Mouse (Mus musculus): ENCODE measurements around the gene Osbpl9. TPM values are rescaled to one million over a fixed set of nuclear protein-coding genes. Genes with fewer than 3 reads are reported as not detected.

Gene Osbpl9
- polyA plus RNA-seq, 1 experiment from 2014 or later: 61.1 TPM

DNA sequence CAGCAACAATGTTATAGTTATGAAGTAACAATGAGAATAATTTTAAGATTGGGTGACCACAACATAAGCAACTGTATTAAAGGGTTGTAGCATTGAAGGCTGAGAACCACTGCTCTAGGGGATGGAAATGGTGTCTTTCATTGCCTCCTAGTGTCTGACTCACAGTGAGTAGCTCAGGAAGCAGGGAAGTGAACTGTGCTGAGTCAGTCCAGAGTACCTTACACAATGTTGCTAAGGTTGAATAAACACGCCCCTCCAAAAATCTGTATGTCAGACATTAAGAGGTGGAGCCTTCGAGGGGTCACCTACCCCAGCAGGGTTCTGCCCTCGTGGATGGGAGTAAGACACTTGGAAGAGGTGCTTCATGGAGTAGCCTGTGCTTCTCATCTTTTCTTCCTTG lies 11.9 kb upstream of the Osbpl9 start:
- no peak overlapping the region for H3K9ac ChIP-seq (ENCODE audit: low read depth, low read length)
- H3K27ac ChIP-seq (ENCODE audit: low read depth, low read length): no peak overlapping the region
- 66% methylated on average over 3 of the region's 3 CpGs for WGBS
- H3K9me3 ChIP-seq (ENCODE audit: control insufficient read depth, low read length): no peaks in the 10 kb centered on the region
- H3K36me3 ChIP-seq (ENCODE audit: control insufficient read depth, insufficient read depth, low read length): no peaks in the 10 kb centered on the region
- no peak for ATAC-seq (ENCODE audit: low FRiP score, low TSS enrichment)
- H3K27me3 ChIP-seq (ENCODE audit: control insufficient read depth, insufficient read depth, low read length): no peaks in the 10 kb centered on the region
- 0 out of 2 replicates have a peak, but pooled peaks cover 3% of the 10 kb centered on the region for H3K4me1 ChIP-seq (ENCODE audit: control insufficient read depth, insufficient read depth, low read length)
- no peak overlapping the region for H3K4me2 ChIP-seq (replicated peaks; ENCODE audit: low read depth, low read length)
- H3K4me3 ChIP-seq (ENCODE audit: low read length): no peak overlapping the region

- 23% methylated on average over 4 of the region's 4 CpGs for WGBS
- Histone ChIP-seq H3K36me3 (ENCODE audit: control insufficient read depth, insufficient read depth, low read length) (no peaks in the 10 kb centered on the region), H3K27me3 (ENCODE audit: control insufficient read depth, insufficient read depth, low read length) (no peaks in the 10 kb centered on the region), H3K9me3 (ENCODE audit: control insufficient read depth, low read length) (no peaks in the 10 kb centered on the region), H3K4me2 (replicated peaks; ENCODE audit: low read depth, low read length) (no peak overlapping the region), H3K27ac (ENCODE audit: low read depth, low read length) (peak overlapping the region; percentile 34; the same call in 1 of the 2 replicates), H3K4me1 (ENCODE audit: control insufficient read depth, insufficient read depth, low read length) (0 out of 2 replicates have a peak, but pooled peaks cover 3% of the 10 kb centered on the region), H3K9ac (ENCODE audit: low read depth, low read length) (no peak overlapping the region), H3K4me3 (ENCODE audit: low read length) (no peak overlapping the region)
- ATAC-seq (ENCODE audit: low FRiP score, low TSS enrichment): peak; percentile 89
These were observed 8.8 kb upstream of the Osbpl9 start for GRCm38 (mm10) chr4:109210881-109211280.

DNA sequence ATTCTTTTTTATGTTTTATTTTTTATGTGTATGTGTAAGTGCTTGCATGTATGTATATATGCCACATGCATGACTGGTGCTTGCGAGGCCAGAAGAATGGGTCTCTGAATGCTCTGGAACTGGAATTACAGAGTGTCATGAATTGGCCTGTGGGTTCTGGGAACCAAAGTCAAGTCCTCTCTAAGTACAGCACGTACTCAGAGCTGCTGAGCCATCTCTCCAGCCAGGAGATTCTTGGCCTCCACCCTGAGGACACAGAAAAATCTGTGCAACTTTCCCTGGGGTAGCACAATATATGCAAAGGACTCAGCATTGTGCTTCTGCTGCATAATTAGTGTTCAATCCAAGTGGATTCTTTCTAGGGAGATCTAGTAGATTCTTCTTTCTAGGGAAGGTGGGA lies 8.2 kb upstream of the Osbpl9 start:
- Histone ChIP-seq H3K4me2 (replicated peaks; ENCODE audit: low read depth, low read length) (no peak overlapping the region), H3K27me3 (ENCODE audit: control insufficient read depth, insufficient read depth, low read length) (no peaks in the 10 kb centered on the region), H3K4me1 (ENCODE audit: control insufficient read depth, insufficient read depth, low read length) (0 out of 2 replicates have a peak, but pooled peaks cover 3% of the 10 kb centered on the region), H3K9me3 (ENCODE audit: control insufficient read depth, low read length) (no peaks in the 10 kb centered on the region), H3K27ac (ENCODE audit: low read depth, low read length) (peak overlapping the region; percentile 55; the same call in 1 of the 2 replicates), H3K36me3 (ENCODE audit: control insufficient read depth, insufficient read depth, low read length) (no peaks in the 10 kb centered on the region), H3K4me3 (ENCODE audit: low read length) (no peak overlapping the region), H3K9ac (ENCODE audit: low read depth, low read length) (no peak overlapping the region)
- 76% methylated on average over 2 of the region's 2 CpGs for WGBS
- no peak for ATAC-seq (ENCODE audit: low FRiP score, low TSS enrichment)

GRCm38 (mm10) chr4:109207524-109207923 lies 5.5 kb upstream of the Osbpl9 start:
- H3K4me1 ChIP-seq (ENCODE audit: control insufficient read depth, insufficient read depth, low read length): 0 out of 2 replicates have a peak, but pooled peaks cover 3% of the 10 kb centered on the region
- no peaks in the 10 kb centered on the region for H3K36me3 ChIP-seq (ENCODE audit: control insufficient read depth, insufficient read depth, low read length)
- H3K4me3 ChIP-seq (ENCODE audit: low read length): no peak overlapping the region
- 85% methylated on average over 5 of the region's 5 CpGs for WGBS
- no peaks in the 10 kb centered on the region for H3K9me3 ChIP-seq (ENCODE audit: control insufficient read depth, low read length)
- no peak overlapping the region for H3K4me2 ChIP-seq (replicated peaks; ENCODE audit: low read depth, low read length)
- no peak overlapping the region for H3K27ac ChIP-seq (ENCODE audit: low read depth, low read length)
- no peak overlapping the region for H3K9ac ChIP-seq (ENCODE audit: low read depth, low read length)
- ATAC-seq (ENCODE audit: low FRiP score, low TSS enrichment): no peak
- H3K27me3 ChIP-seq (ENCODE audit: control insufficient read depth, insufficient read depth, low read length): no peaks in the 10 kb centered on the region

- Histone ChIP-seq H3K27me3 (ENCODE audit: control insufficient read depth, insufficient read depth, low read length) (no peaks in the 10 kb centered on the region), H3K4me3 (ENCODE audit: low read length) (no peak overlapping the region), H3K36me3 (ENCODE audit: control insufficient read depth, insufficient read depth, low read length) (no peaks in the 10 kb centered on the region; the same call in 1 of the 2 replicates), H3K4me2 (replicated peaks; ENCODE audit: low read depth, low read length) (no peak overlapping the region), H3K9me3 (ENCODE audit: control insufficient read depth, low read length) (no peaks in the 10 kb centered on the region), H3K9ac (ENCODE audit: low read depth, low read length) (no peak overlapping the region), H3K4me1 (ENCODE audit: control insufficient read depth, insufficient read depth, low read length) (peaks cover 6% of the 10 kb centered on the region), H3K27ac (ENCODE audit: low read depth, low read length) (no peak overlapping the region)
- WGBS: 39% methylated on average over 1 of the region's 1 CpGs
- ATAC-seq (ENCODE audit: low FRiP score, low TSS enrichment): no peak
These were observed 2.3 kb upstream of the Osbpl9 start for GRCm38 (mm10) chr4:109204416-109204815.

DNA sequence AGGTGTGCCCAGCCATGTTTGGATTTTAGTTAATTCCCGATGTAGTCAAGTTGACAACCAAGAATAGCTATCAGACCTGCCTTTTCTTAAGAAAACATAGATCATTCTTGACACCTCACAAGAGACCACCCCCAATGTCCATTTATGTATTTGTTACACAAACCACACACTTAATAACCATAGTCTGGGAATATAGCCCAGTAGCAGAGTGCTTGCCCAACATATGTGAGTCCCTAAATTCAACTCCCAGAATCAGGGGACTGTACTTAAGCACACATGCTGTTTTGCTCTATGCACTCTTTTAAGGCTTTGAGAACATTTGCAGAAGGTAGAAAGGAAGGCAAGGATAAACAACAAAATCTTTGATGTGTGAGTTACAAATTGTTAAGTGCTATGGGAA lies 1.9 kb upstream of the Osbpl9 start:
- ATAC-seq (ENCODE audit: low FRiP score, low TSS enrichment): no peak
- H3K4me2 ChIP-seq (replicated peaks; ENCODE audit: low read depth, low read length): no peak overlapping the region
- H3K4me3 ChIP-seq (ENCODE audit: low read length): no peak overlapping the region
- no peaks in the 10 kb centered on the region; the same call in 1 of the 2 replicates for H3K36me3 ChIP-seq (ENCODE audit: control insufficient read depth, insufficient read depth, low read length)
- H3K27me3 ChIP-seq (ENCODE audit: control insufficient read depth, insufficient read depth, low read length): no peaks in the 10 kb centered on the region
- peaks cover 6% of the 10 kb centered on the region for H3K4me1 ChIP-seq (ENCODE audit: control insufficient read depth, insufficient read depth, low read length)
- no peaks in the 10 kb centered on the region for H3K9me3 ChIP-seq (ENCODE audit: control insufficient read depth, low read length)
- no peak overlapping the region for H3K9ac ChIP-seq (ENCODE audit: low read depth, low read length)
- H3K27ac ChIP-seq (ENCODE audit: low read depth, low read length): no peak overlapping the region
- 83% methylated on average over 1 of the region's 1 CpGs for WGBS

DNA sequence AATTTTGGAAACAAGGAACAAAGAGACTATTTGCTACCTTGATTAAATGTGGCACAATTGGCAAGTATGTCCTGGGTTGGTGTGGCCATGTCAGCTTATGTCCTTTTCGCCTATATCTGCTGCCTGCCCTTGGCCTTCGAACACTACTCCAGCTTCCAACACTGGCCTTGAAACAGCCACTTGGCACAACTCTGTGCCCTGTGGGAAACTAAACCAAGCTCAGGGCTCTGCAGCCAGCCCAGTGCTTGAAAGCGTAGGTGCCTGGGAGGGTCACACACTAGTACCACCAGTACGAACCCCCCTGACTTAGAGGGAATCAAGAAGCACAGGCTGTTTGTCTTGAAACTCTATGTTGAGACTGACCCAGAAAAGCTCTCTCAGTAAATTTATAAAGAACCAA lies 3.0 kb downstream of the Osbpl9 start:
- Histone ChIP-seq H3K36me3 (ENCODE audit: control insufficient read depth, insufficient read depth, low read length) (no peaks in the 10 kb centered on the region; the same call in 1 of the 2 replicates), H3K27ac (ENCODE audit: low read depth, low read length) (no peak overlapping the region), H3K27me3 (ENCODE audit: control insufficient read depth, insufficient read depth, low read length) (no peaks in the 10 kb centered on the region), H3K4me3 (ENCODE audit: low read length) (no peak overlapping the region), H3K9ac (ENCODE audit: low read depth, low read length) (no peak overlapping the region), H3K9me3 (ENCODE audit: control insufficient read depth, low read length) (no peaks in the 10 kb centered on the region), H3K4me2 (replicated peaks; ENCODE audit: low read depth, low read length) (no peak overlapping the region), H3K4me1 (ENCODE audit: control insufficient read depth, insufficient read depth, low read length) (peaks cover 6% of the 10 kb centered on the region)
- no peak for ATAC-seq (ENCODE audit: low FRiP score, low TSS enrichment)
- whole genome bisulfite sequencing: 93% methylated on average over 4 of the region's 4 CpGs

- Histone ChIP-seq H3K4me1 (ENCODE audit: control insufficient read depth, insufficient read depth, low read length) (peaks cover 14% of the 10 kb centered on the region), H3K4me2 (replicated peaks; ENCODE audit: low read depth, low read length) (no peak overlapping the region), H3K27ac (ENCODE audit: low read depth, low read length) (no peak overlapping the region), H3K27me3 (ENCODE audit: control insufficient read depth, insufficient read depth, low read length) (no peaks in the 10 kb centered on the region), H3K36me3 (ENCODE audit: control insufficient read depth, insufficient read depth, low read length) (no peaks in the 10 kb centered on the region; the same call in 1 of the 2 replicates), H3K9ac (ENCODE audit: low read depth, low read length) (no peak overlapping the region), H3K4me3 (ENCODE audit: low read length) (no peak overlapping the region), H3K9me3 (ENCODE audit: control insufficient read depth, low read length) (no peaks in the 10 kb centered on the region)
- ATAC-seq (ENCODE audit: low FRiP score, low TSS enrichment): no peak
- 92% methylated on average over 7 of the region's 7 CpGs for WGBS
These were observed 6.0 kb downstream of the Osbpl9 start for GRCm38 (mm10) chr4:109195900-109196629.

- Histone ChIP-seq H3K4me1 (ENCODE audit: control insufficient read depth, insufficient read depth, low read length) (peaks cover 10% of the 10 kb centered on the region), H3K27me3 (ENCODE audit: control insufficient read depth, insufficient read depth, low read length) (no peaks in the 10 kb centered on the region), H3K9ac (ENCODE audit: low read depth, low read length) (no peak overlapping the region), H3K4me3 (ENCODE audit: low read length) (no peak overlapping the region), H3K36me3 (ENCODE audit: control insufficient read depth, insufficient read depth, low read length) (no peaks in the 10 kb centered on the region; the same call in 1 of the 2 replicates), H3K27ac (ENCODE audit: low read depth, low read length) (no peak overlapping the region), H3K4me2 (replicated peaks; ENCODE audit: low read depth, low read length) (no peak overlapping the region), H3K9me3 (ENCODE audit: control insufficient read depth, low read length) (no peaks in the 10 kb centered on the region)
- no peak for ATAC-seq (ENCODE audit: low FRiP score, low TSS enrichment)
- 73% methylated on average over 5 of the region's 5 CpGs for WGBS
These were observed 8.2 kb downstream of the Osbpl9 start for GRCm38 (mm10) chr4:109193886-109194285.

Data from kidney, embryonic 14.5 days (tissue).